8 mouse cellular contexts compared by ENCODE assay signal in the genomic region with DNA sequence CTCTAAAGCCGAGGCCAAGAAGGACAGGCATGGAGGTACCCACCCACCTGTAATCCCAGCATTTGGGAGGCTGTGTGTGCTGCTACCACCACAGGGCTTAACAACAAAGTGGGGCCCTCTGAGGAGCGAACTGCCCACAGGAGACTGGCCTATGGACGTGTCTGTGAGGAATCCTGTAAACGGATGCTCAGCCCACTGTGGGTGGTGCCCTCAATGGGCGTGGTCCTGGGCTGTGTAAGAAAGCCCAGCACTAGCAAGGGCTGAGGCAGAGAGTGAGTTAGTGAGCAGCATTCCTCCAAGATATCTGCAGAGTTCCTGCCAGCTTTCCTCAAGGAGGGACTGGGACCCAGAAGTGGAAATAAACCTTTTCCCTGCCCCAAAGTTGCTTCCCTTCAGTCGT.
DNase-seq lines count a peak whose midpoint lies in the region; TF ChIP-seq lines count a peak whose summit lies in the region.

No protein-coding gene starts in this region.

- DNase-seq in kidney, adult 18-20 months, result peak; percentile 15
- DNase-seq in kidney, adult 8-10 months, result no peak
- DNase-seq in kidney, postnatal 36 days, result peak; percentile 44 to 54
- peak; percentile 65 to 76 for DNase-seq in lung, postnatal 4 days
- no peak for DNase-seq in layer of hippocampus, postnatal 10 days (ENCODE audit: low spot score in 2 of 2)
- DNase-seq in cerebellum, postnatal 14 days, result no peak
- no peak for DNase-seq in layer of hippocampus, adult 8-10 months (ENCODE audit: low spot score in 2 of 2)

- H3K27ac ChIP-seq in embryonic fibroblast, embryonic 13.5 days (ENCODE audit: insufficient read depth, low read length), result no peak overlapping the region

- H3K4me1 ChIP-seq in embryonic fibroblast, embryonic 13.5 days (ENCODE audit: control insufficient read depth, insufficient read depth, low read length), result peaks cover 9% of the 10 kb centered on the region; the same call in 1 of the 2 replicates

- no peak overlapping the region for H3K4me3 ChIP-seq in embryonic fibroblast, embryonic 13.5 days (ENCODE audit: insufficient read depth, low read length)

- TF ChIP-seq POLR2A in embryonic fibroblast, embryonic 13.5 days (IDR thresholded peaks at IDR 0.05; ENCODE audit: low read depth, low read length), result 0 out of 2 replicates have a peak, but pooled peaks have one; percentile 8

- no peak for TF ChIP-seq CTCF in embryonic fibroblast, embryonic 13.5 days (IDR thresholded peaks at IDR 0.05; ENCODE audit: borderline replicate concordance, insufficient read depth, low read length)

Comparison
In these comparisons a context has a peak if more than half of its experiments do, and no peak if none do; other contexts are left out.
1. DNase-seq: peak in kidney, adult 18-20 months (single experiment), kidney, postnatal 36 days (2 of 2) and lung, postnatal 4 days (2 of 2); none in kidney, adult 8-10 months (0 of 2), layer of hippocampus, postnatal 10 days (0 of 2), cerebellum, postnatal 14 days (0 of 2) and layer of hippocampus, adult 8-10 months (0 of 2).